Mouse (Mus musculus): ENCODE results near the gene Ube2q1.
"Not testable (repeated sequence)": the region's sequence is repeated elsewhere in the genome, so short reads cannot be mapped to it uniquely, and the experiment has no call there.

Ube2q1 gene

DNA sequence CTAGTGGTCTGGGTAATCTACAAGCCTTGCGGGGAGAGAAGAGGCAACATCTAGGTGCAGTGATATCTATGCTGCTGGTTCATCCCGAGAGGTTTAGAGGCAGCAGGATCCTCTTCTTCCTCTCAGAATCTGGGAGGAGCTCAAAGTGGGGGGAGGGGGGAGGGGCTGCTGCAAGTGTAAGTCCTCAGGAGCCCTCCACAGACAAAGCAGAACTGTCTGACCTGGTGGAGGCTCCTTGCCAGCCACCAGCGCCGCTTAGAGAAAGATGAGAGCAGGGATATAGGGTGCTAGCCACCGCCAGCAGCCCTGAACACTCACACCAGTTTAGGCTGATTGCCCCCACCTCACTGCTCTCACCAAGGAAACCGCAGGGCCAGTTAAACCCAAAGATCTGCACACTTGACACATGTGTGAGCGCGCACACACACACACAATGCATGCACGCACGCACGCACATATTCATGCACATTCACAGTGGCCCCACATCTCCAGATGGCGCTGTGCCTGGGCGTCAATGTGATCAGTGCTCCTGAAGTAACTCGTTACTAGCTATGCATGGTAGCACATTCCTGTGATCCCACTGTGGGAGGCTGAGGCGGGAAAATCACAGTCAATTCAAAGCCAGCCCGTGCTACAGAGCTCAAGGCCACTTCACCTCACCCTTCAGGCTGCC lies 15.4 kb downstream of the Ube2q1 start:
- DNase-seq = no peak

DNA sequence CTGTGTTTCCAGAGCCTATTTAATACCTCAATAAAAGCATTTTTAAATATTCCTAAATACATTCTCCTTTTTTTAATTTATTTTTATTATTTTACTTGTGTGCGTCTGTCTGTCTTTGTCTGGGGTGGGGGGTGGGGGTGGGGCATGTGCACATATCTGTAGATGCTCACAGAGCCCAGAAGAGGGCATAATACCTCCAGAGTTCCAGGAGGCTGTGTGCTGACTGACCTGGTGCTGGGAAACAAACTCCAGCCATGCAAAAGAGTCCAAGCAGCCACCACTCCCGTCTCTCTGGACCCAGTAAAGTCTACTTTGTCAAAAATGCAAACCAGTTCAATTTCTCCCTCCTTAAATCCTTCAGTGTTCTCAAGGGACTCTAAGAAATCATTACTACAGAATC lies 21.2 kb downstream of the Ube2q1 start:
- DNase-seq = no peak

DNA sequence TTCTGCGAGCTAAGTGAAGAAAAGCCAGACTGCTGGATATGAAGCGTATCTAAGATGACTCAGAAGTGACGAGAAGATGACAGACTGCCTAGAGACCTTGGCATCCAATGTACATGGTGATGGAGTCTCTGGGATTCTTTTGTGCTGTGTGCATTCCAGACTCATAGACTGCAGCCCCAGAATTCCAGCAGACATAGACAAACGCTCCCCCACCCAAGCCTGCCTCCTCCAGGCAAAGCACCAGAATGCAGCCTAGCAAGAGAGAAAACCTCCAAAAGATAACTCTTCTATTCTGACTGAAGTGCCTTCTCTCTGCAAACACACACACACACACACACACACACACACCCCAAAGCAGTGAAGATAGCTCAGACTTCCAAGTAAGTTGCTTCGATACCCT lies 22.3 kb downstream of the Ube2q1 start:
- DNase-seq = no peak

DNA sequence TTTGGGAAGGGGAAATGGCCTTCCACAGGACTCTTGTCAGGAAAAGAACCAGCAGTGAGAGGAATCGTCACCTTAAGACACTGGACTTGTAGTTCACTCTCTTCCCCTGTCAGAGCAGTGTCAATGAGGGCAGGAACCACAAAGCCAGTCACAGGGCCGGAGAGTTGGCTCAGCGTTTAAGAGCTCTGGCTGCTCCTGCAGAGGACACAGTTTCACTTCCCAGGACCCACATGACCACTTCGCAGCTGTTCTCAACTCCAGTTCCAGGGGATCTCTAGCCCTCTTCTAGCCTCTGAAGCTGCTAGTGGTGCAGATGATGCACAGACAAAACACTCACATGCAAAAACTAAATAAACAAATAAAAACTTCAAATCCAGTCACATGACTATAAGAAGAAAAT lies 22.9 kb downstream of the Ube2q1 start:
- DNase-seq = no peak

DNA sequence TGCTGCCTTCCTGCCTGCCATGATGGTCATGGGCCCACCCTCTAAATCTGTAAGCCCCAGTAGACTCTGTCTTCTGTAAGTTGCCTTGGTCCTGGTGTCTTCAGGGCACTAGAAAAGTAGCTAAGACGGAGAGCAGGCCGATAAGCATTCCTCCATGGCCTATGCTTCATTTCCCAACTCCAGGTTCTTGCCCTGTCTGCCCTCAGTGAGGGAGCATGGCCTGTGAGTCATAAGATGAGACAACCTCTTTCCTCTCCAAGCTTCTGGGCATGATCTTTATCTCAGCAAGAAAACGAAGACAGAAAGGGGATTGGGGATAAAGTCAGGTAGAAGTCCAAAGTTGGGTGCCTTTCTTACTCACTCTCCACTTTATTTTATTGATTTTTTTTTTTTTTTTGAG lies 25.1 kb downstream of the Ube2q1 start:
- no peak for DNase-seq

DNA sequence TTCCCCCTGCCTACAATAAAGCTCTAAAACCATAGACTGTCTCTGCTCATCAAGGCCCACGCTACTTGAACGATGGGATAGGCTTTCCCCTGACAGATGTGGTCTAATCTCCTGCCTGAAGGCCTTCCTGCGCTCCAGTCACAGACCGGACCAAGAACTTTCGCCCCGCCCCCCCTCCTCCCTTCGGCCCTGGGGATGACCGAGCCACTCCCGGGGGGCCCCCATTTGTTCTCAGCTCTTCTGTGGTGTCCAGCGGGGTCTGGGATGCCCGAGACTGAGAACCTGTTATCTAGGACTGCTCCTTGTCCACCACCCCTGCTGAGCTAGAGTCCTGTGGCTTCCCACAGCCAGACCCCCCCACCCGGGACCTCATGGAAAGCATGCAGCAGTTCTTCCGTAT lies 26.1 kb downstream of the Ube2q1 start:
- DNase-seq = no peak

DNA sequence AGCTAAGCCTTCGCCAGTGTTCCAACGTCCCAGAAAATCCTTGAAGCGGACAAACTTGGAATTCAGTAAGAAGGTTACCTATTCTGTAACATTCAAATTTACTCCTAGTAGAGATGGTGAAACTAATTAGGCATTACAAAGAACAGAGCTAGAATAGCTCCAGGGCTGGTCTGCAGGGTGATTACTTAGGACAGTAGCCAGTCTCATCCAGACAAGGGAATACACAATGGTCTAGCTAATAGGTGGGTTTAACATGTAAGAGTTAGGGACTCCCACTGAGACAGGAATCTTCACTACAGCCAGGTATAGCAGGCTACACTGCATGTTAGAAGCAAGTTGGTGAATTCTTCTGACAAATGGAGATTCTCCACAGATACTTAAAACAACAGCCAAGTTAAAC lies 26.7 kb downstream of the Ube2q1 start:
- DNase-seq = not testable (repeated sequence)

DNA sequence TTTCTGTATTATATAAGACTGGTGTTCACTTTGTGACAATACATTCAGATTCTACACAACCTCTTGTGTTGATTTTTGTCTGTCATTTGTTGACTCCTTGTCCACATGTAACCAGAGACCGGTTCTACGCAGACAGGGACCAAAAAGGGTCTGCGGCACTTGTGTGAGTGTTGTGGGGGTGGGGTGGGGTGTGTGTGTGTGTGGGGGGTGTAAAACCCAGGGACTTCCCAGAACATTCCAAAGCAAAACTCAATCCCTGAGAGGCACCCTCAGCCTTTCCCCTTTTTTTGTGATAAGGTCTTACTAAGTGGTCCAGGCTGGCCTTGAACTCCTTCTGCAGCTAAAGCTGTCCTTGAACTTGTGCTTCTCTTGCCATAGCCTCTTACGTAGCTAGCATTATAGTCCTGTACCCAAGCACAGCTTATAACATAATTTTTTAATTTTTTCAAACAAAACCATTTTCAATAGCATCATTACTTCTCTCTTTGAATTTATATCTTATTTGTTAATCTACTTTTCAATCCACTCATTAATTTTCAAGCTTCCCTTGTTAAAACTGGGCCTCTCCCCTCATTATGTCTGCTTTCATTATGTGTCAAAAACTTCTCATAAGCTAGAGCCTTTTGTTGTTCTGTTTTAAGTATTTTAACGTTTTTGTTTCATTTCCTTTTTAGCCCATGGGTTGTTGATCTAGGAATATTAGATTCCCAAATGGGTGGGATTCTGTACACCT lies 27.5 kb downstream of the Ube2q1 start:
- DNase-seq = no peak

DNA sequence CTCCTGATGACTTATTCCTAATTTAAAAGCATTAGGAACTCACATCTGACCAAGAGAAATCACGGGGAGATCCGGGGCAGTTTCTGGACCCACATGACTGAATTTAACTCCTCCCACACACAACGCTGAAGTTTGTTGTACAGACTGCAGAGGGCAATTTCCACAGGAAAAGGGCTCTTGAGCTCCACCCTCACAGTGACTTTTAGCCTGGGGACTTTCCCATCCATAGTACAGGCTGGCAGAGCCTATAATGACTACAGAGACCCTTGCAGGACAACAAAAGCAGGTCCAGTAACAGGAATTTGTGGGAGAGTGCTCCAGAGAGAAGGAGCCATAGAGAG lies 28.1 kb downstream of the Ube2q1 start:
- DNase-seq = no peak

DNA sequence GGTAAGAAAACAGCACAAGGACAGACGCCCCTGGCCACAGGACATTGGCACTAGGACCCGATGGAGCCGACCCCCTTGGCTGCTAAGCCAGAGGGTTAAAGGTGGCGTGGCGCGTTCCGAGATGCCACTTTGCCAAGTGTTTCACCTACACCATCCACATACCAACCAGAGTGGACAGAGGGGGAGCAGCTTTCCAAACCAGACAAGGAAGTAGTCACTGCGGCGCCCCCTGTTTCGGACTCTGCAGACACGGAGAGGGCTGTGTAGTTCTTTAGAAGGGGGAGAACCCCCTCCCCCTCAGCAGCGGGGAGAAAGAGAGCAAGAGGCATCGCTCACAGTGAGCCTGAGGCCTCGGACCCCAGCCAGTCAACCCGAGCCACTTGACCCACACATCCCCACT lies 29.5 kb downstream of the Ube2q1 start:
- no peak for DNase-seq

DNA sequence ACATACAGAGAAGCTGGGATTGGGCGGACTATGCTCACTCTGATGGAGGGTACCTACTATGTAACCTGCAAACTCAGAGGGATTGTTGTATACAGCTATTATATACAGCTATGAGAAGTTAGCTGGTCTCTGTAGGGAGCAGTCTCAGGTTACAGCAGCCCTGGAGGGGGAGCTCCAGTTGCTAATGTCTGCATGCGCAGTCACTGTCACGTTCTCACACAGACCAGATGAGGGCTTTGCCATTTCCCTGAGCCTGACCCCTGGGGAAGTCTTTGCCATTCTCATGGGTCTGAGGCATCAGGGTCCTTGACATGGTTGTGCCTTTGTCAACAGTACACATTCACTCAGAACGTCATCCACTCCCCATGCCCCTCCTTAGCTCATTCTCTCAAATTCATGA lies 31.8 kb downstream of the Ube2q1 start:
- DNase-seq = no peak

DNA sequence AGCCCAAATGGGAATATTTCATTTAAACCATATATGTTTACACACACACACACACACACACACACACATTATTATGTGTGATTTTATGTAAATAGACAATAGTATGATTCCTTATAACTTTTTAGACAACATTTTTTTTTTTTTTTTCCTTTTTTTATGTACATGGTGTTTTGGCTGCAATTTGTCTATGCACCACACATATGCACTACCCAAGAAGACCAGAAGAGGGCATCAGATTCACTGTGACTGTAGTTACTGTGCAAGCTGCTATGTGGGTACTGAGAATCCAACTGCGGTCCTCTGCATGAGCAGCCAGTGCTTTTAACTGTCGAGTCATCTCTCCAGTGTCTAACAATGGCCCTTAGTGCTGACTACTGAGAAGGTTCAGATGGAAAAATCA lies 33.3 kb downstream of the Ube2q1 start:
- no peak for DNase-seq

DNA sequence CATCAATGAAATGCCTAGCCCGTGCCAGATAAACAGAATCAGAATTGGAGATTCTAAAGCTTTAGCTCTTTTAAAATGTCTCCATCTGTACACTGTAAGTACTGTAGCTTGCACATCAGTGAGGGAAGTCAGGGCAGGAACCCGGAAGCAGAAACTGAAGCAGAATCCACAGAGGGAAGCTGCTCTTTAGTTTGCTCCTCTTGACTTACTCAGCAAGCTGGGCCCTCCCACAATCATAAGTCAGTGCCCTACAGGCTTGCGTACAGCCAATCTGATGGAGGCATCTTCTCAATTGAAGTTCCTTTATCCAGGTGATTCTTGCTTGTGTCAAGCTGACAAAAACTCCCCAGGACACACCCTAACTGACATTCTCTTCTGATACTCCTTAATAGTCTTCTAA lies 33.8 kb downstream of the Ube2q1 start:
- DNase-seq = no peak

DNA sequence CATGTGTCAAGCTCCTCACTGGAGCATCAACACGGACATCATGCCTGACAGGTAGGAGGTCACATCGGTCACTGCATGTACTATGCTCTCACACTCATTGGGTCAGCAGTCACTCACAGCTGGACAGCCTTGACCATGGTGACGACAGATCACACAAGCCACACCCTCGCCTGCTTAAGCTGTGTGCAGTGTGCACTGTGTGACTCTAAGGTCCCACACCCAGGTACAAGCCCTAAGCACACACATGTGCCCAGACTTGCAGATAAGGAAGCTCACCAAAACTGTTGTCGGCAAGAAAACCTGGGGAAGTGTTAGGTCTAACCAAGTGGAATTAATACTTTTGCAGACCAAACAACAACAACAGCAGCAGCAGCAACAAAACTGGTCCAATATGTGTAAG lies 34.5 kb downstream of the Ube2q1 start:
- no peak for DNase-seq

DNA sequence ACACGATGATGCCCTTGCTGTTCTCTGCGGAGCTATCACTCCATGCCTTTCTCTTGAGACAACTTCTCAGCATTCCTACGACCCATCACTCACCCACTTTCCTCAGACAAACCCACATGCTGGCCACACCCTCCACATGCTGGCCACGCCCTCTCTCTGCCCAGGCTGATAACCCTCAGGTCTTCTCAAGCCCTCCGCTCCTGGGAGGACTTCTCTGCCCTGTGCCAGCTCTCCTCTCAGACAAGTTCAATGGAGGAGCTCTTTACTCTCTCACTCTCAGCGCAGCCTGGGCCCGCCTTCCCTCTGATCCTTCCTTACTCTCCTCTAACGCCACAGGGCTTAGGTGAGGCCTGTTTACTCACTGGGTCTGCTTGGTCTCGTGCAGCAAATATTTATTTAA lies 35.2 kb downstream of the Ube2q1 start:
- DNase-seq = no peak

DNA sequence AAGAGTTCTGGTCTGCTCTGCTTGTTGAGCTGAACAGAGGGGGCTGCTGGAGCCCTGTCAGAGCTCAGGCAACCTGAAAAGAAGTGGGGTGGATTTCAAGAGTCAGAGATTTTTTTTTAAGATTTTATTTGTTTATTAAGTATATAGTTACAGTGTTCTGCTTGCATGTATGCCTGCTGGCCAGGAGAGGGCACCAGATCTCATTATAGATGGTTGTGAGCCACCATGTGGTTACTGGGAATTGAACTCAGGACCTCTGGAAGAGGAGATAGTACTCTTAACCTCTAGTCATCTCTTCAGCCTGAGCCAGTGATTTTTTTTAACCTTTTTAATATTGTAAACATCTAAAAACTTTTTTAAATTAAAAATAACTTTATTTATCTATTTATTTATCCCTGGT lies 37.4 kb downstream of the Ube2q1 start:
- DNase-seq = no peak

DNA sequence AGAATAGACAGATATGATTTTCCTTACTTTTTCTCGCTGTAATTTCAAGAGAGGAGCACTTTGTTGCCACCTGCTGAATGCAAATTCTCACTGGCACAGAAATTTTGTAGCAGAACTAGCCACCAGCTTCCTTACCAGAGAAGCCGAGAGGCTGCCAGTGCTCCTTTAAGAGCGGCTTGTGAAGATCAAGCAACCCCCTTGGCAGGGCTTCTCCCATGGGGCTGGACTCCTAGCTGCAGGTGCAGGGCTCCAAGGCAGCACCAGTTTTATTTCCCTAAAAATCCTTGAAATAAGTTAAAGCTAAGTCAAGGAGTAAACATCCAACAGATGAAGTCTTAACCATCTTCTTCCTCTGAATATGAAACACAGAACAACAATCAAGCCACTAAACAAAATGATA lies 38.8 kb downstream of the Ube2q1 start:
- DNase-seq = no peak

DNA sequence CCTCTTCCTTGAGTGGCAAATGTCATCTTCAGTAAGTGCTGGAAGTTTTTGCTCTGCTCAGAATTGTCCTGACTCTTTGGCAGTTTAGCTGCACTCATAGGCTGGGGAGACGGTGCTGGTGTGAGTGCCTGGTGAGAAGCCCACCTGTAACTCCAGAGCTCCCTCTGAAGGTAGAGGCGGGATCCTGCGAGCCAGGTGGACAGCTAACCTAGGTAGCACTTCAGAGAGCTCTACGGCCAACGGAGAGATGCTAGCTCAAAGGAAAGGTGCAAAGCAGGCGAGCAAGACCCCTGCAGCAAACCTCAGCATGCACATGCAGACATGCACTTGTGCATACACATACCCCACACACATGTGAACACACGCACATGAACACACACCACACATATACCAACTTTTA lies 40.6 kb downstream of the Ube2q1 start:
- DNase-seq = no peak

DNA sequence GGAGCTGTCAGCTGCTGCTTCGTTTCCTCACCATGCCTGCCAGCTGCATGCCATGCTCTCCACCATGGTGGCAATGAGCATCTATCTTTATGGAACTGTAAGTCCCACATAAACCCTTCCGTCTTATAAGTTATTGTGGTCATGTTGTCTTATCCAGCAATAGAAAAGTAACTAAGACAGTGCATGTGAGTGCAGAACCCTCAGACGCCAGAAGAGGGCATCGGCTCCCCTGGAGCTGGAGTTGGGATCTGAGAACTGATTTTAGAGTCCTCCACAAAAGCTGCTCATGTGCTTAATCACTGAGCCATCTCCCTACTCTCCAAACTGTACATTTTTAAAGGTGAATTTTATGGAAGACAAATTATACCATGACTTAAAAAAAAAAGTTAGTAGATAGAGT lies 43.6 kb downstream of the Ube2q1 start:
- no peak for DNase-seq

DNA sequence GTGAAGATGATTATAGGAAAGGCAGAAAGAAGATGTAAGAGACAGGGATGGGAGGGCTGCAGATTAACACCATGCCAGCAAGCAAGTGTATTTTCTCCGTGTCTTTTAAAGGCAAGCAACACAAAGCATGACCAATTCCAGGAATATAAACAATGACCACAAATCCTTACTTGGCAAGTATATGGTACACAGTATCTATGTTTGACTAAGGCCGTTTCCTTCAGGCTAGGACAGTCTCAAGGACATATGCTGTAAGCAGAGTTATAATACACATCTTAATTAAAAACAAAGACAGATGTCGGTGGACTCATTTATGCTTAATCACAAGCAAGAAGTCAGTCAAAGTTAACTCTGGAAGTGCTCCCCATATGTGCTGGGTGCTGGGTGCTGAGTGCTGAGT lies 45.2 kb downstream of the Ube2q1 start:
- no peak for DNase-seq

DNA sequence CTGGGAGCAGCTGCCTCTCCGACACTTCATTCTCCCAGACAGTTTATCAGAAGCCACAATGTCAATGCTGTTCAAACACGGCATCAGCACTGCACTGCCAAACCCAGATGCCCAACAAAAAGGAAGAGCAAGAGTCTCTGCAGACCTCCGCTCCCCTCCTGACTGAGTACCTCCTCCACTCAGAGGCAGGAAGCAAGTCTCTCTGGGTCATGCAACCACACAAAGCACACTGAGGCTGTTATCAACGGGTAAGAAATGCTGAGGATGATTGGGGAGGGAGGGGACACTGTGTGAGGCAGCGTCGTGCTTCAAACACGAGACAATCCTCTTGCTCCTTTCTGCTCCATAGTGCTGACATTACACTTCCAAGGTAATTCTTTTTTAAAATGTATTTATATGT lies 46.5 kb downstream of the Ube2q1 start:
- DNase-seq = no peak

DNA sequence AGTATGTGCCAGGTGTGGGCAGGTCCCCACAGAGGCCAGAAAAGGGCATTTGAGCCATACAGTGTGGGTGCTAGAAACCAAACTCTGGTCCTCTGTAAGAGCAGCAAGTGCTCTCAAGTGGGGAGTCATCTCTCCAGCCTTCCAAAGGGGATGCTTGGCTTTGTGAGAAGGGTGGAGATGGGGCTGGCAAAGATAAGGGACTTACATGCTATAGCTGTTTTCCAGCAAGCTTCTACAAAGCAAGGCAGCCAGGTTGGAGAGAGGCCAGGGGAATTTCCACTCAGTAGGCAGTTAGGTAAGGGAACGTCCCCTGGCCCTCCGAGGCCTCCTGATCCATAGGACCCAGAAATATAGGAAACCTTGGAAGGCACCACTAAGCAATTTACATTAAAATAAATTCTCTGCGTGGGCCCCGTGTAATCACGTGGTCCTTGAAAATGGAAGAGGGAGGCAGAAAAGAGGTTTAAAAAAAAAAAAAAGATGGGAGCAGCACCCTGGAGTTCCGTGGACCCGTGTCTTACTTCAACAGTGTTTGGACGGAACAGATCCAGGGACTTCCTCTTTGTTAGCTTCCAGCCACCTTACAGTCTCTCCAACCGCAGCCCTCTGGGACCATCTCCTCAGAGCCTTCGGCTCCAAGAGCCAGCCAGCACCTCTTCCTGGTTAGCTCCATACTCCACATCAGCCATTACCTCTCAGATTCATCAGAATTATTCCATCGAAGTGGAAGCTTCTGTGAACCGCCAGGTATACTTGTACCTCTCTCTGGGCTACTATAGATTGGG lies 47.1 kb downstream of the Ube2q1 start:
- DNase-seq = no peak

DNA sequence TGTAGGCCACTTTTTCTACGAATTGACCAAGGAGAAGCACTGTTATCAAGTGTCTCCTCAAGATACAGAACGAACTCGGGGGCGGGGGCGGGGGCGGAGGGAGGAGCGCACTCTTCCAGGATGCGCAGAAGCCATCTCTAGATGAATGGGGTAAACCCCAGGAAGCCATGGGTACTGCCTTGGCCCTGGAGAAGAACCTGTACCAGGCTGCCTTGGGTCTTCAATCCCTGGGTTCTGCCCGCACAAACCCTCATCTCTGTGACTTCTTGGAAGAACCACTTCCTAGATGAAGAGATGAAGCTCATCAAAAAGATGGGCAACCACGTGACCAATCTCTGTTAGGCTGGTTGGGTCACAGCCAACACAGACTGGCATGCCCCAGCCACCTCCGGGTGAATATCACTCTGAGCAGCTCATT lies 47.7 kb downstream of the Ube2q1 start:
- DNase-seq = no peak

All from cerebellum, adult 8-10 months (tissue).